Mouse (Mus musculus): ENCODE data around the gene Dcdc2b.

DNA sequence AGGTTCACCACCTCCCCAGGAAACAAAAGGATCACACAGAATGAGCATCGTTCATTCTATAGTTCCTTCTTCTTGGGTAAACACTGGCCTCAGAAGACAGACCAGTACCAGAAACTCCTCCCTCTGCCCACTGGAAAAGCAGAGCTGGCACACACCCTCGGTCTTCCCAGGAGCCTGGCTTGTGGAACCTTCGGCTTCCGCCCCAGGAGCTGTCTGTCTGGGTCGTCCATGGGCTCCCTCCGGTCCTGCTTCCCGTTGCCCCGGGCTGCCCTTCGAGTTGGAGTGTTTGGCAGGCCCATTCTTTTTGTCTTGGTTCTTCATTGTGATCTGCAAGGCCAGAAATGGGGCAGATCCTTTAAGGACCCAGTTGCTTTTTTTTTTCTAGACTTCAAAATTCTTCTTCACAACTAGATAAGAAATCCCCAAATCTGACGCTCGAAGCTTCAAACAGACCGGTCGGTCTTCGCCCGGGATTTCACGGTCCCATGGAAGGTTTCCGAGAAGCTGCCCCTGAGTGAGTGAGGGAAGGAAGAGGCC lies 26.1 kb upstream of the Dcdc2b start:
- TF ChIP-seq EP300 (IDR thresholded peaks at IDR 0.05) (no peak), CTCF (IDR thresholded peaks at IDR 0.05) (no peak)

All from lung, postnatal 0 days (tissue).